Mouse (Mus musculus) layer of hippocampus, adult 9-11 months (tissue): ENCODE measurements around the gene Aim2.
A peak's percentile ranks its signal among the peaks of the same experiment; 100 is the strongest.

Experiments used
- DNase-seq: peaks from one replicate; pipeline ENCODE4 v3.0.0; 2022

Aim2 gene

GRCm38 (mm10) chr1:173349192-173349591, 1.5 kb upstream of the Aim2 start:
- no peak for DNase-seq

GRCm38 (mm10) chr1:173349946-173350345, 733 bp upstream of the Aim2 start:
- DNase-seq: no peak

- no peak for DNase-seq
Measured at GRCm38 (mm10) chr1:173355107-173355846, 4.6 kb downstream of the Aim2 start.

GRCm38 (mm10) chr1:173356699-173357098, 6.0 kb downstream of the Aim2 start:
- DNase-seq: no peak

- DNase-seq: peak; percentile 64
Measured at GRCm38 (mm10) chr1:173357799-173358198, 7.1 kb downstream of the Aim2 start.

- no peak for DNase-seq
Measured at GRCm38 (mm10) chr1:173359590-173360290, 9.1 kb downstream of the Aim2 start.

GRCm38 (mm10) chr1:173361651-173362050, 11.0 kb downstream of the Aim2 start:
- no peak for DNase-seq

- DNase-seq: no peak
Measured at GRCm38 (mm10) chr1:173363436-173363835, 12.8 kb downstream of the Aim2 start.

- no peak for DNase-seq
Measured at GRCm38 (mm10) chr1:173364125-173364800, 13.6 kb downstream of the Aim2 start.

- no peak for DNase-seq
Measured at GRCm38 (mm10) chr1:173365970-173366409, 15.3 kb downstream of the Aim2 start.

GRCm38 (mm10) chr1:173366701-173367355, 16.1 kb downstream of the Aim2 start:
- peak; percentile 51 for DNase-seq

- DNase-seq: peak; percentile 79
Measured at GRCm38 (mm10) chr1:173367356-173368046, 16.8 kb downstream of the Aim2 start, which contains the start of gene Cadm3. Gene Cadm3 (minus strand): TSS chr1:173367695.

- no peak for DNase-seq
Measured at GRCm38 (mm10) chr1:173369611-173370010, 18.9 kb downstream of the Aim2 start.

- no peak for DNase-seq
Measured at GRCm38 (mm10) chr1:173370456-173370855, 19.8 kb downstream of the Aim2 start.

GRCm38 (mm10) chr1:173371586-173371985, 20.9 kb downstream of the Aim2 start:
- no peak for DNase-seq

- DNase-seq: no peak
Measured at GRCm38 (mm10) chr1:173374020-173374419, 23.3 kb downstream of the Aim2 start.

- DNase-seq: peak; percentile 65
Measured at GRCm38 (mm10) chr1:173377380-173378112, 26.9 kb downstream of the Aim2 start.

- DNase-seq: no peak
Measured at GRCm38 (mm10) chr1:173381436-173381835, 30.8 kb downstream of the Aim2 start.

- no peak for DNase-seq
Measured at GRCm38 (mm10) chr1:173389431-173389830, 38.8 kb downstream of the Aim2 start.

GRCm38 (mm10) chr1:173389901-173390401, 39.3 kb downstream of the Aim2 start:
- peak; percentile 92 for DNase-seq

GRCm38 (mm10) chr1:173391754-173392153, 41.1 kb downstream of the Aim2 start:
- no peak for DNase-seq
